In the genomic region with DNA sequence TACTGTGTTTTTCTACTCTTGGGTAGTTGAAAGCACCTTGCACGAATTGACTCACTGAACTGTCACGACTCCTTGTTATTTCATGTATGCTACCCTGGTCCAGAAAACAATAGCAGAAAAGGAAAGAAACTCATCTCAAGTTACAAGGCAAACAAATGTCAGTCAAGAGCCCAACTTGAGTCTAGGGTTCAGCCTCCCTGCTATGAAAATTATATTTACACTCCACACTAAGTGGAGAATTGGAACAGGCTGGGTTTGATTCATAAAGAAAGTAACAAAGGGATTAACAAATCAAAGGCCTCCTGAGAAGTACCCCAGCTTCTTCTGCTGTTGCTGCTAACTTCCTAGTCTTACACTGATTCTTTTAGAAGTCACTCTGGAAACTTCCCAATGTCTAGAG, we compare ENCODE assay signal across 27 mouse cellular contexts. TPM values are rescaled to one million over a fixed set of nuclear protein-coding genes. Genes with fewer than 3 reads are reported as not detected.
DNase-seq lines count a peak whose midpoint lies in the region; ATAC-seq and TF ChIP-seq lines count a peak whose summit lies in the region.
"Had no signal": no experiment of that assay in that cellular context is flagged by ENCODE, and none has a peak within 500 bp of the region (broad histone marks: within the 10 kb centered on the region; RNA-seq: fewer than 3 reads in every experiment).

No protein-coding gene starts in this region.

- H3K9ac ChIP-seq in kidney, embryonic 15.5 days, result no peak overlapping the region
- no peak overlapping the region for H3K9ac ChIP-seq in lung, embryonic 15.5 days
- H3K9ac ChIP-seq in stomach, postnatal 0 days (ENCODE audit: low read length), result no peak overlapping the region
- H3K9ac ChIP-seq: embryonic facial prominence, embryonic 12.5 days; forebrain, embryonic 12.5 days; forebrain, embryonic 15.5 days; heart, embryonic 12.5 days; heart, embryonic 15.5 days; hindbrain, embryonic 13.5 days had no signal

- no peaks in the 10 kb centered on the region; the same call in 1 of the 2 replicates for H3K27me3 ChIP-seq in kidney, embryonic 15.5 days
- no peaks in the 10 kb centered on the region for H3K27me3 ChIP-seq in lung, embryonic 15.5 days
- no peaks in the 10 kb centered on the region for H3K27me3 ChIP-seq in stomach, postnatal 0 days (ENCODE audit: control insufficient read depth, insufficient read depth, low read length)
- H3K27me3 ChIP-seq: embryonic facial prominence, embryonic 12.5 days; forebrain, embryonic 12.5 days; forebrain, embryonic 15.5 days; hindbrain, embryonic 13.5 days had no signal

- no peaks in the 10 kb centered on the region for H3K36me3 ChIP-seq in kidney, embryonic 15.5 days
- no peaks in the 10 kb centered on the region for H3K36me3 ChIP-seq in lung, embryonic 15.5 days
- H3K36me3 ChIP-seq in stomach, postnatal 0 days (ENCODE audit: control insufficient read depth, insufficient read depth, low read length), result no peaks in the 10 kb centered on the region
- H3K36me3 ChIP-seq: embryonic facial prominence, embryonic 12.5 days; forebrain, embryonic 12.5 days; forebrain, embryonic 15.5 days; heart, embryonic 12.5 days; heart, embryonic 15.5 days; hindbrain, embryonic 10.5 days; hindbrain, embryonic 13.5 days had no signal

- no peak overlapping the region for H3K4me2 ChIP-seq in kidney, embryonic 15.5 days
- H3K4me2 ChIP-seq in lung, embryonic 15.5 days, result no peak overlapping the region
- H3K4me2 ChIP-seq in stomach, postnatal 0 days (replicated peaks; ENCODE audit: low read depth), result no peak overlapping the region
- H3K4me2 ChIP-seq: embryonic facial prominence, embryonic 12.5 days; forebrain, embryonic 12.5 days; forebrain, embryonic 15.5 days; heart, embryonic 12.5 days; heart, embryonic 15.5 days; hindbrain, embryonic 13.5 days had no signal

- H3K4me1 ChIP-seq in kidney, embryonic 15.5 days, result peaks cover 33% of the 10 kb centered on the region
- H3K4me1 ChIP-seq in lung, embryonic 15.5 days, result peaks cover 62% of the 10 kb centered on the region
- no peaks in the 10 kb centered on the region; the same call in 1 of the 2 replicates for H3K4me1 ChIP-seq in stomach, postnatal 0 days (replicated peaks; ENCODE audit: control insufficient read depth, insufficient read depth)
- H3K4me1 ChIP-seq: forebrain, embryonic 15.5 days; hindbrain, embryonic 13.5 days had no signal

- 17% methylated on average over 2 of the region's 2 CpGs for WGBS in kidney, embryonic 15.5 days
- WGBS in lung, embryonic 15.5 days, result 14% methylated on average over 2 of the region's 2 CpGs
- WGBS in stomach, postnatal 0 days, result 30% methylated on average over 2 of the region's 2 CpGs

- no peak for TF ChIP-seq CTCF in stomach, postnatal 0 days (IDR thresholded peaks at IDR 0.05; ENCODE audit: low read depth)

- TF ChIP-seq EP300 in stomach, postnatal 0 days (optimal IDR thresholded peaks at IDR 0.05), result no peak

- H3K27ac ChIP-seq in kidney, embryonic 15.5 days, result peak overlapping the region; percentile 71; the same call in 1 of the 2 replicates
- H3K27ac ChIP-seq in lung, embryonic 15.5 days, result peak overlapping the region; percentile 54
- H3K27ac ChIP-seq in stomach, postnatal 0 days (replicated peaks), result no peak overlapping the region
- H3K27ac ChIP-seq: embryonic facial prominence, embryonic 12.5 days; forebrain, embryonic 12.5 days; forebrain, embryonic 15.5 days; heart, embryonic 15.5 days; hindbrain, embryonic 10.5 days; hindbrain, embryonic 13.5 days had no signal

- no peak overlapping the region for H3K4me3 ChIP-seq in kidney, embryonic 15.5 days (replicated peaks)
- no peak overlapping the region for H3K4me3 ChIP-seq in lung, embryonic 15.5 days
- no peak overlapping the region for H3K4me3 ChIP-seq in stomach, postnatal 0 days (ENCODE audit: low read depth, low read length)
- H3K4me3 ChIP-seq: embryonic facial prominence, embryonic 12.5 days; erythroblast, embryonic 14.5 days; forebrain, embryonic 12.5 days; forebrain, embryonic 15.5 days; heart, embryonic 12.5 days; heart, embryonic 15.5 days; hindbrain, embryonic 10.5 days; hindbrain, embryonic 13.5 days had no signal

- no peaks in the 10 kb centered on the region for H3K9me3 ChIP-seq in kidney, embryonic 15.5 days (replicated peaks)
- no peaks in the 10 kb centered on the region for H3K9me3 ChIP-seq in lung, embryonic 15.5 days
- no peaks in the 10 kb centered on the region for H3K9me3 ChIP-seq in stomach, postnatal 0 days (ENCODE audit: control insufficient read depth, low read length)
- H3K9me3 ChIP-seq: embryonic facial prominence, embryonic 12.5 days; forebrain, embryonic 15.5 days; heart, embryonic 15.5 days; hindbrain, embryonic 10.5 days had no signal

- no peak for DNase-seq in kidney, adult 9 months
- DNase-seq in lung, postnatal 10 days, result no peak
- peak; percentile 30 for DNase-seq in lung, postnatal 36 days
- DNase-seq in lung, postnatal 4 days, result no peak
- DNase-seq in stomach, postnatal 0 days (ENCODE audit: low spot score), result no peak
- no peak for DNase-seq in adrenal gland, adult 18-20 months (ENCODE audit: low spot score in 2 of 2)
- DNase-seq: adrenal gland, adult 8-10 months; adrenal gland, postnatal 25 days; cerebellum, adult 11-12 months; cerebellum, adult 8-10 months; cerebellum, postnatal 10 days; cerebellum, postnatal 36 days; embryo, embryonic 11 days; gastrocnemius, postnatal 25 days; heart, adult 18-20 months; heart, postnatal 10 days; heart, postnatal 36 days had no signal

- ATAC-seq in kidney, embryonic 15.5 days (replicated peaks; ENCODE audit: low FRiP score), result no peak
- no peak for ATAC-seq in lung, embryonic 15.5 days (ENCODE audit: borderline replicate concordance, extremely low read depth, low FRiP score, low TSS enrichment)
- 0 out of 2 replicates have a peak, but pooled peaks have one; percentile 19 for ATAC-seq in stomach, postnatal 0 days (ENCODE audit: low FRiP score, low TSS enrichment)
- ATAC-seq: forebrain, embryonic 15.5 days had no signal

RNA-seq across cellular contexts. Expression of a gene that starts 40.0 kb away (rescaled TPM):
- polyA plus RNA-seq in kidney, embryonic 15.5 days (2015; fragmentation: Nextera tagmentation; extraction: Ambion mirVana), result 33.1 and 33.8 TPM in 2 replicates
- 33.4 and 35.1 TPM in 2 replicates for polyA plus RNA-seq in lung, embryonic 15.5 days (2015; fragmentation: Nextera tagmentation; extraction: Ambion mirVana)
- 10.6 TPM in 2 replicates for polyA plus RNA-seq in stomach, postnatal 0 days (2015; fragmentation: Nextera tagmentation; extraction: Ambion mirVana)
- total RNA-seq in adrenal gland, adult 18-20 months (2021), result 10 to 100 TPM; 46.6 to 79.1 TPM
